Mouse (Mus musculus): ENCODE data around the gene Churc1.

Gene Churc1

GRCm38 (mm10) chr12:76765354-76765851 lies at the start of gene Churc1, which contains the start of gene Fntb:
TSS of gene Churc1 (plus strand) at chr12:76765538.
TSS of gene Fntb (plus strand) at chr12:76765589.
- peak; percentile 78 for DNase-seq (ENCODE audit: low spot score in 2 of 2)

GRCm38 (mm10) chr12:76718384-76718783 lies 47.0 kb upstream of the Churc1 start:
- no peak for DNase-seq (ENCODE audit: low spot score in 2 of 2)

- DNase-seq (ENCODE audit: low spot score in 2 of 2), result no peak
Measured at GRCm38 (mm10) chr12:76720572-76720971, 44.8 kb upstream of the Churc1 start.

GRCm38 (mm10) chr12:76722026-76722425 lies 43.3 kb upstream of the Churc1 start:
- DNase-seq (ENCODE audit: low spot score in 2 of 2), result no peak

GRCm38 (mm10) chr12:76727955-76728354 lies 37.4 kb upstream of the Churc1 start:
- DNase-seq (ENCODE audit: low spot score in 2 of 2), result no peak

- DNase-seq (ENCODE audit: low spot score in 2 of 2), result no peak
Measured at GRCm38 (mm10) chr12:76750866-76751459, 14.4 kb upstream of the Churc1 start.

GRCm38 (mm10) chr12:76752652-76753318 lies 12.6 kb upstream of the Churc1 start:
- DNase-seq (ENCODE audit: low spot score in 2 of 2), result peak; percentile 24 to 32

- peak in 1 of 2 experiments; percentile 20 for DNase-seq (ENCODE audit: low spot score in 2 of 2)
Measured at GRCm38 (mm10) chr12:76765901-76766630, 728 bp downstream of the Churc1 start.

GRCm38 (mm10) chr12:76770841-76771500 lies 5.6 kb downstream of the Churc1 start:
- no peak for DNase-seq (ENCODE audit: low spot score in 2 of 2)

GRCm38 (mm10) chr12:76771540-76771939 lies 6.2 kb downstream of the Churc1 start:
- no peak for DNase-seq (ENCODE audit: low spot score in 2 of 2)

- no peak for DNase-seq (ENCODE audit: low spot score in 2 of 2)
Measured at GRCm38 (mm10) chr12:76774652-76775051, 9.3 kb downstream of the Churc1 start.

- DNase-seq (ENCODE audit: low spot score in 2 of 2), result no peak
Measured at GRCm38 (mm10) chr12:76775132-76775531, 9.8 kb downstream of the Churc1 start.

- no peak for DNase-seq (ENCODE audit: low spot score in 2 of 2)
Measured at GRCm38 (mm10) chr12:76776898-76777297, 11.6 kb downstream of the Churc1 start.

- no peak for DNase-seq (ENCODE audit: low spot score in 2 of 2)
Measured at GRCm38 (mm10) chr12:76777845-76778244, 12.5 kb downstream of the Churc1 start.

- no peak for DNase-seq (ENCODE audit: low spot score in 2 of 2)
Measured at GRCm38 (mm10) chr12:76778305-76779083, 13.2 kb downstream of the Churc1 start.

GRCm38 (mm10) chr12:76779951-76780350 lies 14.6 kb downstream of the Churc1 start:
- no peak for DNase-seq (ENCODE audit: low spot score in 2 of 2)

- no peak for DNase-seq (ENCODE audit: low spot score in 2 of 2)
Measured at GRCm38 (mm10) chr12:76780639-76781468, 15.5 kb downstream of the Churc1 start.

- no peak for DNase-seq (ENCODE audit: low spot score in 2 of 2)
Measured at GRCm38 (mm10) chr12:76784056-76784619, 18.8 kb downstream of the Churc1 start.

GRCm38 (mm10) chr12:76790446-76791084 lies 25.2 kb downstream of the Churc1 start:
- no peak for DNase-seq (ENCODE audit: low spot score in 2 of 2)
